Mouse (Mus musculus): ENCODE results near the gene Zfp72.

The Zfp72 gene

DNA sequence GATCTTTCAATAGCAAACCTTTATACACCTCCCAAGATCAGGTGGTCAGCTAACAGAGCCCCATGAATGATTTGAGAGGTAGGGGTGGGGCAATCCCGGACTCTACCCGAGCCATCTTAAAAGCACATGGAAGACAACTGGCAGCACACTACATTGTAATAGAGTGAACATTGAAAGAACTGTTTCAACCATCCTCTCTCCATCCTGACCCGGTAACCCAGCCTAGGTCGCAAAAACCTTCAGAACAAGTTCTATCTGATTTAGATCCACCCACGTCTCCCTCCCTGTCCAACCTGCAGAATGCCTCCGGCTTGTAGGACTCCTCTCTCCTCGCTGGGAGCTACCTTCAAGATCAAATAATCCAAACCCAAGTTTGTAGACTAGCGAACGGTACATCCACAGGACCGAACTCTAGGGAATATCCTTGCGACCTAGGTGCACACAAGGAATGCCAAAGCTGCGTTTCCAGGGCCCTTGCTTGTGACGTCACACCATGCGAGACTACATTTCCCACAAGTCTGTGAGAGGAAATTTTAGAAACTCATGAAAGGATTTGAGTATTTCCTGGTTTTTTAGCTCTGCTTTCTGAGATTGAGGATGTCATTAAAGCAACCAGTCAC is at the start of gene Zfp72:
TSS of gene Zfp72 (minus strand) at position 466 of the 620 bp plus-strand sequence.
- DNase-seq (ENCODE audit: low spot score), result no peak

DNA sequence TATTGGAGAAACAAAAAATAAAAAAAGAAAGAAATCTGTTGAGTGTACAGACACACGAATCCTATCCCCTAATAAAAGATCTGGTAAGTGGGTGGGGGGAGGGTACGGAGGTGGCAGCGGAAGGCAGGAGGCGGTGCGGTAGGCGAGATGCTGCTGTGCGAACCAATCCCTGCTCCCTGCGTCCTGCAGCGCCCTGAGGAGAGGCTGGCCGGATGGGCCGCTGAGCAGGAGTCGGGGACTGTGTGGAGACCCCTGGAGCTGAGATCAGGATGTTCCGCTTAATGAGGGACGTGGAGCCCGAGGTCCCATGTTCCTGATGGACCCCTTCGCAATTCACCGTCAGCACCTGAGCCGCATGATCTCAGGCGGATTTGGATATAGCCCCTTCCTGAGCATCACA is 49.3 kb upstream of the Zfp72 start:
- DNase-seq (ENCODE audit: low spot score), result no peak

DNA sequence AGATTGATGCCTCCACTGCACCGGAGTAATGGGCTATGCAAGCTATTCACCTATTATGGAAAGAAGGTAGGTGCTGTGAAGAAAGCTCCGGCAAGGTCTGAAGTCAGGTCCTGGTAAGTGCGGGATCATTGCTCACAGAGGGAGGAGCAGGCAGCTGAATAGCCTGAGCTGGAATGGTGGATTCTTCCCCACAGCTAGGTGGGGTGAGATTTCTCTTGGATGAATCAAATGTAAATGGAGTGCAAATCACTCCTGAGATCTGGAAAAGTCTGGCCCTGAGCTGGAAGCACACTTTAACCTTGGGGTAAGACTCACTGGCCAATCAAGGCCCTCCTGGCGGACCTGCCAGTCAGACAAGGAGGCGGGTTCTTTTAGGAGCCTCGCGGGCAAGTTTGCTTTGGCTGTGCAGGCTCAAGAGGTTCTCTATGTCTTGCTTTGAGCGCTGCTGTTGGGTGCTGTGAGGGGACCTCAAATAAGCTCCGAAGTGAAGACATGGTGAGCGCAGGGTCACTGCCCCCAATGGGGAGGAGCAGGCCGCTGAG is 8.7 kb upstream of the Zfp72 start, which contains the start of gene Ftl1-ps1:
TSS of gene Ftl1-ps1 (plus strand) at position 397 of the 542 bp plus-strand sequence.
- DNase-seq (ENCODE audit: low spot score), result no peak

DNA sequence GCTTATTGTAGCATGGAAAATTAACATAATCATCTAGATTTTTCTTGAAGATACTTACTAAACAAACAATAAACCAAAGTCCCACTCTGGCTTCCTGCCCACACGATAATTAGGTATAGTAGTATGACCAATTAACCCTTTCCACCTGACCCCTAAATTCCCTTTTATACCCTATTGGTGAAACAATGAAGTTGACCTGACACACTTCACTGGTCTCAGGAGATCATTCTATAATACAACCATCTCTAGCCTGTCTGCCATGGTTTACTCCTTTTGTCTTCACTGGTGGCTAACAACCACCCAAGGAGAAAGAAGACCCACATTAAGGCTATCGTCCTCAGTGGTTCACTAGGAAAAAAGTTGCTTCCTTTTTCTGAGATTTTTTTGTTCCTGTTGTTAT is 520 bp upstream of the Zfp72 start:
- no peak for DNase-seq (ENCODE audit: low spot score)

GRCm38 (mm10) chr13:74389730-74390129 is 906 bp downstream of the Zfp72 start:
- DNase-seq (ENCODE audit: low spot score), result no peak

- DNase-seq (ENCODE audit: low spot score), result no peak
These were observed 8.3 kb downstream of the Zfp72 start for GRCm38 (mm10) chr13:74382289-74382688.

- DNase-seq (ENCODE audit: low spot score), result no peak
These were observed 8.9 kb downstream of the Zfp72 start for GRCm38 (mm10) chr13:74381533-74382276.

GRCm38 (mm10) chr13:74363859-74364235 is 26.8 kb downstream of the Zfp72 start, which contains the start of gene Lrrc14b:
Lrrc14b (minus strand) TSS chr13:74364005.
- DNase-seq (ENCODE audit: low spot score), result no peak

- DNase-seq (ENCODE audit: low spot score), result no peak
These were observed 27.3 kb downstream of the Zfp72 start for GRCm38 (mm10) chr13:74363176-74363858.

GRCm38 (mm10) chr13:74362218-74362617 is 28.4 kb downstream of the Zfp72 start:
- DNase-seq (ENCODE audit: low spot score), result no peak

- no peak for DNase-seq (ENCODE audit: low spot score)
These were observed 34.1 kb downstream of the Zfp72 start for GRCm38 (mm10) chr13:74356491-74356890.

GRCm38 (mm10) chr13:74350435-74350906 is 40.2 kb downstream of the Zfp72 start:
- no peak for DNase-seq (ENCODE audit: low spot score)

DNA sequence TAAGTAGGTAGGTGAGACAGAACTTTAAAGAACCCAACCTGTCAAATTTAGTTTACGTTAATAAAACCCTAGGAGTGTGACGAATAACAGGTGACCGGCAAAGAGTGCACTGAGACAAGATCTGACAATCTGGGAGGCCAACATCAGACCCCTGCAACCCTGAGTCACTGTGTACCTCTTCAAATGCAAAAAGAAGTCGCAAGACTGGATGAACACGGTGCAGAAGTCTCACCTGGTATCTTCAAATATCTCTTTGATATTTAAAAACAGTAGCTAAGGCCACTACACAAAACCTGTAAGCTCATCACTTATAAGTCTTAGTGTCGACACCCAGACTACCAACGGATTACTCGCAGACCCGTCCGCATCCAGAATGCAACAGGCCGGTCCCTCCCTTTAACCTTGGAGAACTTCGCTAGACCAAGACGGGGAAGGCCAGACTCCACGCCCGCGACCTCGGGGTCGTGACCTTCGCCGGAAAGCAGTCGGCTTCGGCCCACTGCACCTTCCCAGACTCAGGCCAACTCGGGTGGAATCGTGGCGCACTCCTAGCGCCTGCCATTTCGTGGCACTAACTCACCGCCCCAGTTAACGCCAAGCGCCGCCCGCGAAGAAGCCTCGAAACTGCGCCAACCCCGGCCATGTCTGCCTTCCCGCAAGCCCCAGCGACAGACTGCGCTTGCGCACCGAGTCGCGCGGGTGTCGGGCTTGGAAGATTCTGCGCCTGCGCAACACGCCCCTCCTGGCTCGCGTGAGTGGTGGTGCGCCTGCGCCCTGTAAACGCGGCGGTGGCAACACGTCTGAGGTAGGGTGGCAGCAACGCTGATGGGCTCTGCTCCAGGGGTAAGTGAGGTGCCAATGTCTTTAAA is 40.8 kb downstream of the Zfp72 start, which contains the start of the genes Sdha and Ccdc127:
TSS of gene Sdha (minus strand) at position 715 of the 869 bp plus-strand sequence.
TSS of gene Ccdc127 (plus strand) at position 744 of the 869 bp plus-strand sequence.
- peak; percentile 81 for DNase-seq (ENCODE audit: low spot score)

- no peak for DNase-seq (ENCODE audit: low spot score)
These were observed 49.6 kb downstream of the Zfp72 start for GRCm38 (mm10) chr13:74341036-74341435.

DNA sequence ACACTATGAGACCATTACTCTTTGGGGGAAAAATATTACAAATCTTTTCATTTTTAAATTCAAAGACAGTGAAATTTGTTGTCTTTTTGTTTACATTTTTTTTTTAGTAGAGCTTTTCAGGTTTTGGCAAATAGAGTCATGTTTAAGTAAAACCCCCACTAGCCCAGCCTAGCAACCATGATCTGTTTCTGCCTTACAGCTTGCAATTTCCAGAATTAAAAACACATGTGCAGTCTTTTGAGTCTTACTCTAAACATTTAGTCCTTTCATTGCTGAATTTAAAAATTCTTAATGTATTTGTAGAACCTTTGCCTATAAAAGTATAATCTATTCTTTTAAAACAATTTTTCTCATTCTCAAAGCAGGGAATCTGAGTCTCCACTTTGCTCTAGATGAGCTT is 61.3 kb downstream of the Zfp72 start:
- no peak for DNase-seq (ENCODE audit: low spot score)

All from urinary bladder, postnatal 10 days (tissue).